10 mouse cellular contexts compared by ENCODE assay signal in the genomic region with DNA sequence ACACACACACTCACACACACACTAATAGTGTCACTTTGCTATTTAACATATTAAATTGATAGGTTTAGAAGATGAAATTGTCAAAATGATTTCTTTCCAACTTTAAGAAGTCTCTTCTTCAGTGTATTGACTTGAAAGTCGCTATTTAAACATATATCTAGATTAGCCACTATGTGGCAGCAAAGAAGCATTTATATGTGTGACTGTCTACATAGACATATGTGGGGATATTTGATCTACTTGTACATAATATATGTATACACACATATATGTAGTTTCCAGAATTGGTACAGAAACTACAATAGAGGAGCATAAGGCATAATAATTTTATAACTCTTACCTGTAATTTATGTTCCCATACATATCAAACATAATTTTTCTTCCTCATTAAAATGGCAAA. TPM values are rescaled to one million over a fixed set of nuclear protein-coding genes. Genes with fewer than 3 reads are reported as not detected.
DNase-seq lines count a peak whose midpoint lies in the region; ATAC-seq and TF ChIP-seq lines count a peak whose summit lies in the region.
"Had no signal": no experiment of that assay in that cellular context is flagged by ENCODE, and none has a peak within 500 bp of the region (broad histone marks: within the 10 kb centered on the region; RNA-seq: fewer than 3 reads in every experiment).

No protein-coding gene starts in this region.

- dilution Hi-C loops in CH12.LX (cut with MboI; ENCODE audit: extremely low pct_ligation_motif_present, extremely low pct_unique_long_range_greater_than_20kb, low sequenced_read_pairs), result no loop called here

- no peak for TF ChIP-seq POLR2A in CH12.LX (IDR thresholded peaks at IDR 0.05; ENCODE audit: low read depth, low read length)

- no peak overlapping the region for H3K4me2 ChIP-seq in hindbrain, embryonic 13.5 days
- no peak overlapping the region for H3K4me2 ChIP-seq in CH12.LX (ENCODE audit: insufficient read depth, low read depth, poor library complexity, severe bottlenecking)
- H3K4me2 ChIP-seq in midbrain, embryonic 14.5 days (ENCODE audit: low read length), result no peak overlapping the region

- H3K36me3 ChIP-seq in hindbrain, embryonic 13.5 days, result no peaks in the 10 kb centered on the region
- H3K36me3 ChIP-seq in hindbrain, embryonic 10.5 days, result no peaks in the 10 kb centered on the region
- H3K36me3 ChIP-seq in CH12.LX (replicated peaks in 1 of 2; ENCODE audit: control insufficient read depth in 1 of 2, insufficient read depth in 1 of 2, low read length in 1 of 2), result no peaks in the 10 kb centered on the region
- no peaks in the 10 kb centered on the region for H3K36me3 ChIP-seq in midbrain, embryonic 14.5 days (ENCODE audit: control insufficient read depth, insufficient read depth, low read length)

- no peak for DNase-seq in hindbrain, embryonic 10.5 days (ENCODE audit: low spot score)
- DNase-seq in CH12.LX (ENCODE audit: extremely low read depth), result peak; percentile 13
- peak; percentile 21 for DNase-seq in brain, adult 2 months (ENCODE audit: low read depth, low spot score)
- DNase-seq in midbrain, embryonic 14.5 days, result peak; percentile 78
- DNase-seq in cerebellum, adult 18-20 months, result no peak
- DNase-seq in gastrocnemius, adult 8-10 months (ENCODE audit: low spot score in 2 of 2), result no peak
- no peak for DNase-seq in adrenal gland, postnatal 25 days
- DNase-seq: heart, adult 18-20 months; thymus, adult 18-20 months had no signal

- no peak overlapping the region for H3K4me3 ChIP-seq in hindbrain, embryonic 13.5 days
- H3K4me3 ChIP-seq in hindbrain, embryonic 10.5 days, result no peak overlapping the region
- H3K4me3 ChIP-seq in CH12.LX (replicated peaks in 1 of 3; ENCODE audit: low read depth in 2 of 3, low read length in 2 of 3, poor library complexity in 1 of 3), result no peak overlapping the region
- H3K4me3 ChIP-seq in midbrain, embryonic 14.5 days (replicated peaks; ENCODE audit: low read depth, low read length), result no peak overlapping the region

- H3K9me3 ChIP-seq in hindbrain, embryonic 13.5 days, result no peaks in the 10 kb centered on the region
- no peaks in the 10 kb centered on the region for H3K9me3 ChIP-seq in hindbrain, embryonic 10.5 days
- H3K9me3 ChIP-seq in CH12.LX (replicated peaks; ENCODE audit: low read length), result no peaks in the 10 kb centered on the region
- H3K9me3 ChIP-seq in midbrain, embryonic 14.5 days (ENCODE audit: control insufficient read depth, low read length), result no peaks in the 10 kb centered on the region

- no peaks in the 10 kb centered on the region for H3K79me2 ChIP-seq in CH12.LX (replicated peaks; ENCODE audit: control insufficient read depth, extremely low read depth, insufficient read depth, poor library complexity, severe bottlenecking)

- 0 out of 2 replicates have a peak, but pooled peaks have one; percentile 39 for ATAC-seq in hindbrain, embryonic 13.5 days (ENCODE audit: low FRiP score)
- peak; percentile 50; the same call in 1 of the 2 replicates for ATAC-seq in midbrain, embryonic 14.5 days (ENCODE audit: low FRiP score, low TSS enrichment)

- peak in 1 of 2 experiments; percentile 67; a peak in 2 of 4 replicates for TF ChIP-seq CTCF in CH12.LX (conservative IDR thresholded peaks at IDR 0.05 in 1 of 2, IDR thresholded peaks at IDR 0.05 in 1 of 2; ENCODE audit: low read depth in 2 of 2, low read length in 2 of 2)

- no peak overlapping the region for H3K9ac ChIP-seq in hindbrain, embryonic 13.5 days
- no peak overlapping the region for H3K9ac ChIP-seq in CH12.LX (ENCODE audit: insufficient read depth, low read depth)
- H3K9ac ChIP-seq in midbrain, embryonic 14.5 days (replicated peaks; ENCODE audit: low read length), result no peak overlapping the region

- no peak for TF ChIP-seq EP300 in CH12.LX (IDR thresholded peaks at IDR 0.05; ENCODE audit: low read length)

- WGBS in hindbrain, embryonic 13.5 days, result 6% methylated on average over 1 of the region's 1 CpGs
- 5% methylated on average over 1 of the region's 1 CpGs for WGBS in hindbrain, embryonic 10.5 days
- 13% methylated on average over 1 of the region's 1 CpGs for WGBS in midbrain, embryonic 14.5 days

- in situ Hi-C loops in CH12.LX (cut with MboI; ENCODE audit: low pct_ligation_motif_present, low pct_unique_long_range_greater_than_20kb, low sequenced_read_pairs), result loop anchor here (25.0 kb wide), 1 partner anchor 134 kb away; the partner anchor contains the start of gene Cldn12

- peak; percentile 78 for TF ChIP-seq RAD21 in CH12.LX (IDR thresholded peaks at IDR 0.05; ENCODE audit: low read depth, low read length)

- no peaks in the 10 kb centered on the region for H3K4me1 ChIP-seq in hindbrain, embryonic 13.5 days (replicated peaks)
- H3K4me1 ChIP-seq in hindbrain, embryonic 10.5 days (replicated peaks), result no peaks in the 10 kb centered on the region
- no peaks in the 10 kb centered on the region for H3K4me1 ChIP-seq in CH12.LX (ENCODE audit: control insufficient read depth in 1 of 2, insufficient read depth in 2 of 2)
- H3K4me1 ChIP-seq in midbrain, embryonic 14.5 days (ENCODE audit: control insufficient read depth, insufficient read depth, low read length), result no peaks in the 10 kb centered on the region

- H3K27ac ChIP-seq in hindbrain, embryonic 13.5 days, result no peak overlapping the region
- H3K27ac ChIP-seq in hindbrain, embryonic 10.5 days, result no peak overlapping the region
- H3K27ac ChIP-seq in CH12.LX (ENCODE audit: insufficient read depth, low read depth), result no peak overlapping the region
- H3K27ac ChIP-seq in midbrain, embryonic 14.5 days (replicated peaks; ENCODE audit: low read depth, low read length), result no peak overlapping the region

- H3K27me3 ChIP-seq in hindbrain, embryonic 13.5 days, result no peaks in the 10 kb centered on the region
- no peaks in the 10 kb centered on the region for H3K27me3 ChIP-seq in hindbrain, embryonic 10.5 days (ENCODE audit: insufficient read depth, poor library complexity, severe bottlenecking)
- H3K27me3 ChIP-seq in CH12.LX (replicated peaks), result no peaks in the 10 kb centered on the region
- no peaks in the 10 kb centered on the region for H3K27me3 ChIP-seq in midbrain, embryonic 14.5 days (ENCODE audit: control insufficient read depth, insufficient read depth, low read length)

TF ChIP-seq in CH12.LX, 34 proteins besides CTCF, POLR2A, EP300 and RAD21:
- TF ChIP-seq SMC3 (IDR thresholded peaks at IDR 0.05; ENCODE audit: low read depth, low read length) (peak; percentile 47), SIN3A (IDR thresholded peaks at IDR 0.05; ENCODE audit: low read length) (no peak)

RNA-seq across cellular contexts. Expression of gene Cfap69, which starts 17.9 kb away (rescaled TPM):
- polyA plus RNA-seq in hindbrain, embryonic 13.5 days (2015; fragmentation: Nextera tagmentation; extraction: Ambion mirVana), result 7.4 and 10.8 TPM in 2 replicates
- polyA plus RNA-seq in hindbrain, embryonic 10.5 days (2016; fragmentation: Nextera tagmentation; extraction: Ambion mirVana), result 5.2 and 5.5 TPM in 2 replicates
- 0.25 and 0.51 TPM in 2 replicates for total RNA-seq in CH12.LX (2012; rRNA removed)
- total RNA-seq in CH12.LX (2014; rRNA removed), result 1.2 and 1.8 TPM in 2 replicates
- 0.98 and 1.5 TPM in 2 replicates for polyA plus RNA-seq in CH12.LX (2012; ENCODE audit: insufficient read length, low read depth)
- polyA plus RNA-seq in midbrain, embryonic 14.5 days (2014; fragmentation: Nextera tagmentation; extraction: Ambion mirVana), result 8.8 and 12.3 TPM in 2 replicates
- total RNA-seq in gastrocnemius, adult 8-10 months (2022), result under 1 TPM in 1 of 4 experiments, not detected in 3; 0.41 TPM
- 9.7 and 16.0 TPM in 2 replicates for total RNA-seq in adrenal gland, postnatal 25 days (2021)

RNA-seq across cellular contexts. Expression of gene Steap2, which starts 48.2 kb away (rescaled TPM):
- polyA plus RNA-seq in hindbrain, embryonic 13.5 days (2015; fragmentation: Nextera tagmentation; extraction: Ambion mirVana), result 5.1 and 5.2 TPM in 2 replicates
- polyA plus RNA-seq in hindbrain, embryonic 10.5 days (2016; fragmentation: Nextera tagmentation; extraction: Ambion mirVana), result 5.0 and 5.7 TPM in 2 replicates
- total RNA-seq in CH12.LX (2012; rRNA removed) (not detected in 2 replicates), CH12.LX (2014; rRNA removed) (not detected in 2 replicates)
- polyA plus RNA-seq in CH12.LX (2012; ENCODE audit: insufficient read length, low read depth), result not detected in 2 replicates
- polyA plus RNA-seq in midbrain, embryonic 14.5 days (2014; fragmentation: Nextera tagmentation; extraction: Ambion mirVana), result 5.0 and 6.2 TPM in 2 replicates
- total RNA-seq in gastrocnemius, adult 8-10 months (2022), result under 1 TPM; 0.27 to 0.41 (median 0.37) TPM
- total RNA-seq in adrenal gland, postnatal 25 days (2021), result 37.9 and 39.0 TPM in 2 replicates

Comparison
In these comparisons a context has a peak if more than half of its experiments do, and no peak if none do; other contexts are left out.
1. DNase-seq: peak in CH12.LX (single experiment), brain, adult 2 months (single experiment) and midbrain, embryonic 14.5 days (single experiment); none in hindbrain, embryonic 10.5 days (single experiment), cerebellum, adult 18-20 months (0 of 2), gastrocnemius, adult 8-10 months (0 of 2) and adrenal gland, postnatal 25 days (single experiment).